Mouse (Mus musculus): ENCODE results near the gene Pnmal2. TPM values are rescaled to one million over a fixed set of nuclear protein-coding genes. Genes with fewer than 3 reads are reported as not detected.

Gene Pnmal2
- polyA plus RNA-seq, 1 experiment from 2014 or later, result 2.0 TPM

DNA sequence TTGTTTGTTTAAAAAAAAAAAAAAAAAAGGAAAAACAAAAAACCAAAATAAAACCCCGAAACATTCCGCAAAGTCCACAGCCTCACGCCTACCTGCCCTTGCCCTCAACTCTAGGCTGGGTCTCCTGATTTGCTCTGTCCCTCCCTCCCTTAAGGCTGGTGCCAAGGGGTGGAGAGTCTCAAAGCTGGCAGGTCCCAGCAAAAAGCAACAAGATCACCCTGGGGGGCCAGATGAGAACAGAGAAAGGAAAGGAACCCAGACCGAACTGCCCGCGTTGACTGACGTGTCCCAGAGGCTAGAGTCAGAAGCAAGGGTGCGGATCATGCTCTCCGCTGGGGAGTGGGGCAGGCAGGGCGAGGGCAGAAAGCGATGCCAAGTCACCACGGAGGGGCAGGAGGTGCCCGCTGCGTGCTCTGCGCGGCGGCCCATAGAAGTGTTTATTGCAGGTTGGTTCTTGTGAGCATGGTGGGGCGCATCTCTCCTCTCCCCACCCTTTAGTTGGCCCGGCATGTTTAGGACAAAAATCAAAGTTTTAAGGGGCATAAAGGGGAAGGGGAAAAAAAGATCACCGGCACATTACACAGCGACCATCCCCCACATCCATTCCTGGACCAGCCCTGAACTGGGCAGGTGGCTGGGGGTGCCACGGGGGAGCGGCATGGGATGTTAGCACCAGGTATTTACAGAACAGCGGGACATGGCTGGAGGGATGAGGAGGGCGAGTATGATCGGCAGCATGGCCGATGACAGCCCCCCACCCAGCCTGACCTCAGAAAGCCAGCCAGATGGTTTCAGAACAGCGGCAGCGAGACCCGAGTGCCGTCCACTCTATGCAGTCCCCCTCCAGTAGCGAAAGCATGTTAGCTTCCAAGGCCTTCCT lies 28.8 kb upstream of the Pnmal2 start:
- ATAC-seq (no peak), DNase-seq (ENCODE audit: low spot score) (no peak)
- H3K4me3 ChIP-seq (ENCODE audit: low read depth, low read length), result no peak overlapping the region
- H3K9ac ChIP-seq (replicated peaks; ENCODE audit: low read depth), result no peak overlapping the region
- no peak for TF ChIP-seq CTCF (IDR thresholded peaks at IDR 0.05)
- TF ChIP-seq EP300 (IDR thresholded peaks at IDR 0.05), result no peak
- H3K4me1 ChIP-seq (ENCODE audit: insufficient read depth, low read depth, low read length), result no peaks in the 10 kb centered on the region
- no peak overlapping the region for H3K27ac ChIP-seq (ENCODE audit: low read length)
- no peak overlapping the region for H3K4me2 ChIP-seq (replicated peaks; ENCODE audit: low read depth, low read length)
- peaks cover 21% of the 10 kb centered on the region for H3K36me3 ChIP-seq (ENCODE audit: insufficient read depth, low read length)
- H3K9me3 ChIP-seq (ENCODE audit: low read length), result no peaks in the 10 kb centered on the region
- H3K27me3 ChIP-seq (replicated peaks; ENCODE audit: insufficient read depth, low read length), result no peaks in the 10 kb centered on the region
- 85% methylated on average over 31 of the region's 32 CpGs for WGBS

DNA sequence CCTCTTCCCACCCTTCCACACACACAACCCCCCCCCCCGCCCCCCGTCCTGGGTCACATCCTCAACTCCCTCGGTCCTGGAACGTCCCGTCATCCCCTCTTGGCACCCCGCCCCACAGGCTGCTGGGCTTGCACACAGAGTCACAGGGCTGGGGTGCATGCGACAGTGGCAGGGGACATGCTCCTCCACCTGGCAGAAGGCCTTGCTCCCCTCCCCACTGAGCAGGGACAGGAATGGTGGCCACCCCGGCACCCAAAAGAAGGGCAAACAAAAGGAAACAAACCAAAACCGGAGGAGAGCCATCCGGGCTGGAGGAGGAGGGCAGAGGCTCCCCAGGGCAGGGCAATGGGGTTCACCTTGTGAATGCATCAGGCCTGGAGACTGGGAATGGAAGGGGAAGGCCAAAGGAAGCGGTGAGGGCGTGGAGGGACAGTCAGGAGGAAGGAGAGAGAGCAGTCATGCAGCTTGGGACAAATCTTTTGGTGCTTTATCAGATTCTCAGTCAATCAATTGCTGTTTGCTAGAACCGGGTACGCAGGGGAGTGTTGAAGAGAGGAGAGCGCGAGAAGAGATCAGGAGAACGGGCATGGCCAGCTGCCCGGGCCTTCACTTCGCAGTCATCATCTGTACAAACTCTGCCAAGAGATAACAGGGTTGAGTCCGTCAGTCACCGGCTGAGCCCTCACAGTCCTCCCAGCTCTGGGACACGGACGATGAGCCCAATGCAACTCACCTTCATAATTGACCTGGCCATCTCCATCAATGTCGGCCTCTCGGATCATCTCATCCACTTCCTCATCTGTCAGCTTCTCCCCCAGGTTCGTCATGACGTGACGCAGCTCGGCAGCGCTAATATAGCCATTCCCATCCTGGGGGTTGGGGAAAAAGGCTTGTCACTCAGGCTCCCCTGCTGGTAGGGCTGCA lies 27.9 kb upstream of the Pnmal2 start:
- H3K4me3 ChIP-seq (ENCODE audit: low read depth, low read length), result no peak overlapping the region
- H3K27me3 ChIP-seq (replicated peaks; ENCODE audit: insufficient read depth, low read length), result no peaks in the 10 kb centered on the region
- 54% methylated on average over 29 of the region's 30 CpGs for WGBS
- TF ChIP-seq CTCF (IDR thresholded peaks at IDR 0.05), result 0 out of 2 replicates have a peak, but pooled peaks have one; percentile 5
- TF ChIP-seq EP300 (IDR thresholded peaks at IDR 0.05), result no peak
- no peak overlapping the region for H3K9ac ChIP-seq (replicated peaks; ENCODE audit: low read depth)
- H3K4me1 ChIP-seq (ENCODE audit: insufficient read depth, low read depth, low read length), result peaks cover under 1% of the 10 kb centered on the region; the same call in 1 of the 2 replicates
- peaks cover 21% of the 10 kb centered on the region for H3K36me3 ChIP-seq (ENCODE audit: insufficient read depth, low read length)
- no peak overlapping the region for H3K4me2 ChIP-seq (replicated peaks; ENCODE audit: low read depth, low read length)
- H3K27ac ChIP-seq (ENCODE audit: low read length), result no peak overlapping the region
- DNase-seq (ENCODE audit: low spot score), result no peak
- no peak for ATAC-seq
- H3K9me3 ChIP-seq (ENCODE audit: low read length), result no peaks in the 10 kb centered on the region

DNA sequence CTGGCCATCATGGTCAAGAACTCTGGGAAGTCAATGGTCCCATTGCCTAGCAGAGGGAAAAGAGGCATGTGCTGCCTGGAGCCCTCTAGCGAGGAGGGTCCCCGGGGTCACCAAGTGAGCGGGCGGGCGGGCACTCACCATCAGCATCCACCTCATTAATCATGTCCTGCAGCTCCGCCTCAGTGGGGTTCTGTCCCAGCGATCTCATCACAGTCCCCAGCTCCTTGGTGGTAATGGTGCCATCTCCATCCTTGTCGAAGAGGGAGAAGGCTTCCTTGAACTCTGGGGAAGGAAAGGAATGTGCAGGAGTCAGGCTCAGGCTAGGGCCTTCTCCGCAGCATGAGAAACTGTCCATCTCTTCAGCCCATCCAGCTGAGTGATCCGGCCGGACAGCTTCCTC lies 27.0 kb upstream of the Pnmal2 start:
- Histone ChIP-seq H3K27ac (ENCODE audit: low read length) (no peak overlapping the region), H3K4me3 (ENCODE audit: low read depth, low read length) (no peak overlapping the region), H3K36me3 (ENCODE audit: insufficient read depth, low read length) (peaks cover 21% of the 10 kb centered on the region), H3K4me1 (ENCODE audit: insufficient read depth, low read depth, low read length) (peaks cover 9% of the 10 kb centered on the region), H3K9me3 (ENCODE audit: low read length) (no peaks in the 10 kb centered on the region), H3K27me3 (replicated peaks; ENCODE audit: insufficient read depth, low read length) (no peaks in the 10 kb centered on the region), H3K9ac (replicated peaks; ENCODE audit: low read depth) (no peak overlapping the region), H3K4me2 (replicated peaks; ENCODE audit: low read depth, low read length) (no peak overlapping the region)
- WGBS, result 65% methylated on average over 11 of the region's 11 CpGs
- DNase-seq (ENCODE audit: low spot score) (no peak), ATAC-seq (no peak)
- no peak for TF ChIP-seq EP300 (IDR thresholded peaks at IDR 0.05)
- TF ChIP-seq CTCF (IDR thresholded peaks at IDR 0.05), result no peak

DNA sequence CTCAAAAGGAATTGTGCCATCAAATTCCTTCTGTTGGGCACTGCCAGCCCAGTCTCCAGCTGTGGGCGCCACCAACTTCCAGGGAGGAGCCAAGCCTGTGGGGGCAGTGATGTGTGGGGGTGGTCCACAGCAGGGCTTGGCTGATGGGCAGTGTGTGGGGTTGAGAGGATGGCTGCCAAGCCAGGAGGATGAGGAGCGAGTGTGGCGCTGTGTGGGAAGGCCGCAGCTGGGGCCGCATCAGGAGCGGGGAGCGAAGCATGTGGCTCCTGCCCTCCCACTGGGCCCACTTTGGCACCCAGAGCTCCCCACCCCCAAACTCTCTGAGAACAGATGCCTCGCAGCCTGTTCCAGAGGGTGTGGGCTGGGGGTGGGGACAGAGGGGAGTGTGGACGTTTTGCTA lies 26.5 kb upstream of the Pnmal2 start:
- Histone ChIP-seq H3K4me2 (replicated peaks; ENCODE audit: low read depth, low read length) (no peak overlapping the region), H3K4me3 (ENCODE audit: low read depth, low read length) (no peak overlapping the region), H3K27ac (ENCODE audit: low read length) (no peak overlapping the region), H3K9me3 (ENCODE audit: low read length) (no peaks in the 10 kb centered on the region), H3K27me3 (replicated peaks; ENCODE audit: insufficient read depth, low read length) (no peaks in the 10 kb centered on the region), H3K4me1 (ENCODE audit: insufficient read depth, low read depth, low read length) (peaks cover 14% of the 10 kb centered on the region), H3K36me3 (ENCODE audit: insufficient read depth, low read length) (peaks cover 21% of the 10 kb centered on the region), H3K9ac (replicated peaks; ENCODE audit: low read depth) (no peak overlapping the region)
- no peak for TF ChIP-seq EP300 (IDR thresholded peaks at IDR 0.05)
- TF ChIP-seq CTCF (IDR thresholded peaks at IDR 0.05), result no peak
- no peak for DNase-seq (ENCODE audit: low spot score)
- no peak for ATAC-seq
- WGBS, result 77% methylated on average over 9 of the region's 9 CpGs

DNA sequence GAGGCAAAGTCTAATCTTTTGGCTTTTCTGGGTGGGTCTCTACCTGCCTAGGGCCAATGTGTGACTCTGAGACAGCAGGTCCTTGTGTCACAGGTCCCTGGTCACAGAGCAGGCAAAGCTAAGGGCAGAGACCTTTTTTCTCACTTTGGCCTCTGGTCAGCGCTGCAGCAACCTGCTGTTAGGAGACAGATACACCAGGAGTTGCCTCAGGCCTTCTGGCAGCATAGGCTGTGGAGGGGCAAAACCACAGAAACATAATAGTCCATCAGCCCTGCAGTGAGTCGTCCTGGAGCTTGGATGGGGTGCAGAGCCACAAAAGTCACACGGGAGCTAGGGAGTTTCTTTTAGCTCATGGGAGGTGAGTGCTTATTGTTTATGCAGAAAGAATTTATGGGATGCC lies 25.8 kb upstream of the Pnmal2 start:
- no peak overlapping the region for H3K9ac ChIP-seq (replicated peaks; ENCODE audit: low read depth)
- H3K4me1 ChIP-seq (ENCODE audit: insufficient read depth, low read depth, low read length), result peaks cover 16% of the 10 kb centered on the region
- WGBS, result 88% methylated on average over 3 of the region's 3 CpGs
- H3K27me3 ChIP-seq (replicated peaks; ENCODE audit: insufficient read depth, low read length), result no peaks in the 10 kb centered on the region
- no peak overlapping the region for H3K4me3 ChIP-seq (ENCODE audit: low read depth, low read length)
- H3K36me3 ChIP-seq (ENCODE audit: insufficient read depth, low read length), result peaks cover 21% of the 10 kb centered on the region
- H3K27ac ChIP-seq (ENCODE audit: low read length), result no peak overlapping the region
- no peak for DNase-seq (ENCODE audit: low spot score)
- TF ChIP-seq CTCF (IDR thresholded peaks at IDR 0.05) (no peak), EP300 (IDR thresholded peaks at IDR 0.05) (no peak)
- H3K4me2 ChIP-seq (replicated peaks; ENCODE audit: low read depth, low read length), result no peak overlapping the region
- H3K9me3 ChIP-seq (ENCODE audit: low read length), result no peaks in the 10 kb centered on the region
- ATAC-seq, result no peak
